Mouse (Mus musculus) MEL-GATA-1-ER (cell line): Measurements from ENCODE around the gene Ncl.

Experiments used
- DNase-seq: peaks from one replicate; pipeline ENCODE4 v3.0.0-alpha.2; 2012; ENCODE audit warnings: low read depth; ENCODE audit errors: extremely low read depth

The Ncl gene

DNA sequence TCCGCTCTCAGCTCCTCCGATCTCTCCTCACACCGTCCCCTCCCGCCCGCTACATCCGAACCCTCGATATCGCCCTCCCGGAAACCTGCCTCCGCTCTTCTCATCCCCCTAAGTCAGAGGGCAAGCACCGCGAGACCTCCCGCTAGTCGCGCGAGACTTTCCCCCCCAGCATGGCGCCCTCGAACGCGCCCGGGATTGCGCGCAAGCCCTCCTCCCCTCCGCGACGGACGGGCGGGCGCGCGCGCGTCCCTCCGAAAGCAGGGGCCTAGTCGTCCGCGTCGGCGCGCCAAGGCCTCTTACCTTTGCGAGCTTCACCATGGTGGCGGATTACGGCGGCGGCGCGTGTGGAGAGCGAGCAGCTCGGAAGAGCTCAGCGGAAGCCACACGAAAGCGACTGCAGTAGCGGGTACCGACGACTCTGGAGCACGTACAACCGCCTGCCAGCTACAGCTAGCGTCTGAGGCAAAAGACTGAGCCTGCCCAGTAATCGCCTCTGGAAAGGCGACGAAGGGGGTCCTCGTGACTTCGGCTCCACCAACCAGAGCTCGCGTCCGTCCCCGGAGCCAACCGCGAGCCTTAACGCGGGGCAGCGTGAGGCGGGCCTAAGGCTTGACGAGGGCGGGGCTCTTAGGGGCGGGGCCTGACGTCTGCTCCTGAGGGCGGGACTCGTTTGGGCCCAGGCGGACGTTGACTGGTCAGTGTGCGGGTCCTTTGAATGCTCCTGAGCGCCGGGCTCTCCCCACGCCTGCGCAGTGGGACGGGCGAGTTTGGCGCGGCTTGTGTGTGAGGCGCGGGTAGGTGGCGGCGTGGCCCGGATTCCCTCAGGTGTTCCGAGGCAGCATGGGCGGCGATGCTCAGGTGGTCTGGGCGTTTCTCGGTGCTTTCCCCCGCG lies at the start of gene Ncl:
Ncl (minus strand) TSS at position 495 of the 892 bp plus-strand sequence.
- peak; percentile 87 for DNase-seq

DNA sequence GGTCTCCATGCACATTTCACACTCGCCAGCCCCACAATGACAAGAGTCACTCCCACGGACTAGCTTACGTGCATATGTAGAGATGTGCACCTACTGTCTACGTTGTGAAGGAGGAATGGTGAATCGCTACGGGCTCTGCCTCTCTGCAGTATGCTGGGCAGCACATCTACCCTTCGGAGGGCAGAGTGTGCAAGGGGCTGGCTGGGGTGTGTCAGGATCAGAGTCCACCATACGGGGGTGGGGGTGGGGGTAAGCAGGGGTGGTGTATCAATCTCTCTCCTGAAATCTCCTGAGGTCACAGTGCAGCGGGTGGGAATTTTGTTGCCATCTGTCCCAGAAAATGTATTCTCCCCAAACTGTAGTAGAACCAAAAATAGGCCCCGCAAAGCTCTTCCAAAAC lies 49.3 kb upstream of the Ncl start:
- no peak for DNase-seq

DNA sequence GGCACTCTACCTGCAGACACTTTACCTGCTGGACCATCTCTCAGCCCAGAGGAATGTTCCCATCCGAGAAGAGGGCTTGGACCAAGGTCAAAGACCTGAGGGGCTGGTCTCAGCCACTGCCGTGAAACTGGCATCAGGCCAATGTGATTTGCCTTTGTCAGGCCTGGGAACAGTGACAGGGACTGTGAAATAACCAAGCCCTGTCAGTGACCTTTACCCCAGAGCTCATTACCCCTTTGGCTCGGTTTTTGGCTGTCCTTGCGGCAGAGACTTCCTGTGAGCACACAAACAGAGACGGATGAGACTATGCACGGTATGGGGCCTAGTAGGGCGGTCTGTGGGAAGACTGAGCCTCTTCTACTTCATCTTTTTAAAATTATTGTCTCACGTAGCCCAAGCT lies 47.7 kb upstream of the Ncl start:
- no peak for DNase-seq

DNA sequence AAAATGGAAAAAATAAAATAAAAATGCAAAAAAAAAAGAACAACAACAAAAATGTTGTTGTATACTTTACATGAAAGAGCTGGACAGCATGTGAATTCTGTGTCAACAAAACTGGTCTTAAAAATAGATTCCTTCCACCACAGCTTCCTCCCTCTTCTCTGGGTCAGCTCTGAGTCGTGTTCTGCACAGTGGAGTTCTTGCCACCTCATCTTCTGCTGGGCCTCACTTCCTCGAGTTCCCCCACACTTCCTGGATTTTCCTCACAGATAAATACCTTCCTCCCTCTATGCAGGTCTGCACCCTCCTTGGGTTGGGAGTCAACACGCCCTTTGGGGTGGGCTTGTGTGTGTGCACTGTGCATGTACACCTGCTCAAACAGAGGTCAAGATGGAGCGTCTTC lies 47.1 kb upstream of the Ncl start:
- DNase-seq: no peak

DNA sequence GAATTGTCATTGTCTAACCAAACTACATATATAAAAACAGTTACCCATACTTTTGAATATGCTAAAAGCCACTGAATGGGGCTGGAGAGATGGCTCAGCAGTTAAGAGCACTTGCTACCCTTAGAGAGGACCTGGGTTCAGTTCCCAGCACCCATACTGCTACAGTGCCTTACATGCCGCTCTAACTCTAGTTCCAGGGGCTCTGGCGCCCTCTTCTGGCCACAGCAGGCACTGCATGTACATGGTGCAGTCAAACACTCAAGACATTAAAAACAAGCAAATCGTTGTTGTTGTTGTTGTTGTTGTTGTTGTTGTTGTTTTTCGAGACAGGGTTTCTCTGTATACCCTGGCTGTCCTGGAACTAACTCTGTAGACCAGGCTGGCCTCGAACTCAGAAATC lies 45.6 kb upstream of the Ncl start:
- DNase-seq: no peak

DNA sequence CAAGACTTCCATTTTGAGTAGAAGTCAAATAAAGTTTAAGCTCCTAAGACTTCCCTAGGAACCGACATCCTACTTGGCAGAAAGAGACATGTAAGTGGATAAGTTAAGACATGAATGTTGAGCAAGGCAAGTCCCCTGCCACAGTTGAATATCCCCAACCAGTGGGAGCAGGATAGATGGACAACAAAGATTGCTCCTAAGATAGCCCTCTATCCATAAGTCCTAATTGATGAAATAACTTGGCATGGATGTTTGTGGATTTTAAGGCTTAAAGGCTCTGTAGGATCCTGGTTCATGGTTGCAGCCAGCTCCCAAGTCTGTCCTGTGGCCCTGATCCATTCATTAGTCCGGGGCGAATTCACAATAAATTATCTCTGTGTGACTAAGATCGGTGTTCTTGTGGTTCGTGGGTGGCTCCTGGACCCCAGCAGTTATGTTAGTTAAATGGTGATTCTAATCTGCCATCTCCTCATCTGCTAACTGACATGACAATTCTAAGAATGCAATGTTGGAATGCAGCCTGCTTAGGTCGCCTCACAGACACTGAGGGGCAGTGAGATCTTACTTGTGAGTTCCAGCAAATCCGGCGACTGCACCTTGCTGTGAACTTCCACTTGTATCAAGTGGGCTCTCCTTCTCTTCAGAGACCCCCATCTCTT lies 41.0 kb upstream of the Ncl start:
- no peak for DNase-seq

DNA sequence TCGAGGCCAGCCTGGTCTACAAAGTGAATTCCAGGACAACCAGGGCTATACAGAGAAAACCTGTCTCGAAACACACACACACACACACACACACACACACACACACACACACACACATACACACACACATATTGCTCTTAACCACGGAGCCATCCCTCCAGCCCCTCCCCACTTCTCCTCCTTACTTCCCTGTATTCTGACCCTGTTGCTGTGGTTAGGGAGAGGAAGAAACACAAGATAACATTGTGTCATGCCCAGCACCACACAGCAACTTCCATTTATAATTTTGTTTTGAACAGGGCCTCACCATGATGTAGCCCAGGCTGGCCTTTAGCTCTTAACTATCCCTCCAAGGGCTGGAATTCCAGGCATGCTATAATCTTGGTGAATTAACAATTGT lies 40.1 kb upstream of the Ncl start:
- peak; percentile 76 for DNase-seq

DNA sequence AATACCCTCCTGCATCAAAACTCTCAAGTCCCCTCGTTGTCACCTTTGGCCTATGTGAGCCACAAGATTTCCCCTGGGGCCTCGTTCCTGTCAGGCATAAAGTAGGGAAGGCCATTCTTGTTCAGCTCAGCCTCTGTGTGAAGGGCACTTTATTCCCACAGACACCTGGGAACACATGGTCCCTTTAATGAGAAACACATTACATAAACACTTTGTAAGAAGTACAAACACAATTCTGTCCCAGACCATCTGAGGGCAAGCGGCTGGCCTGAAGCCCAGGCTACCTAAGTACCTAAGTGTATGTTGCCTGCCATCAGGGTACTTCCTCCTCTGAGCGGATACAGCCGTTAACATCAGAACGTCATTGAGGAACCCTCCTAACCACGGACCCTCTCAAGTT lies 39.0 kb upstream of the Ncl start:
- DNase-seq: peak; percentile 43

DNA sequence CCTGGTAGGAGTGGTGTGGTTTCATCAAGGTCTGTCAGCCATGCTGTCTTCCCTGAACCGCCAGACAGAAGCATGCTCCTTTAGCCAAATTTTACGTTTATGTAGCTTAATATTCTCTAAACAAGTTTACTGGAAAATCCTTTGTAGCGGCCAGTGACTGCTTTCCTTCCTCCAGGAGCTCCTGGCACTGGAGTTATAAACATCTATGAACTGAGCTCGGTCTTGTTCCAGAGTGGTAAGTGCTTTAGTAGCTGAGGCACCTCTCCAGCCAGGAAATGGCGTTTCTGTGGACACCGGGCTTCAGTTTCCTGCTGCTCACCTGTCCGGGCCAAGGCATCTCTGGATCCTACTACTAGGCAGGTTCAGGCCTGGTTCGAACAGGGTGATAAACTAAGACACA lies 38.4 kb upstream of the Ncl start:
- no peak for DNase-seq

DNA sequence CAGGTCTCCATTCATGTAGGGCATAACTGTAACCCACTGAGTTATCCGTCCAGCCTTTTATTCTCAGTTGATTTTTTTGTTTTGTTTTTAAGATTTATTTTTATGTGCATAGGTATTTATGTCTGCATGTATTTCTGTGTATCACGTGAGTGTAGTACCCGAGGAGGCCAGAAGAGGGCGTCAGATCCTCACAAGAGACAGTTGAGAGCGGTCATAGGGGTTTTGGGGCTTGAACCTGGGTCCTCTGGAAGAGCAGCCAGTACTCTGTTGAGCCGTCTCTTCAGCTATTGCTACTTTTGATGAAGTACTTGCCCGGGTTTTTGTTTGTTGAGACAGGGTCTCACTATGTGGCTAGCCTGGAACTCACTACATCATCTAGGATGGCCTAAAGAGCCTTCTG lies 36.7 kb upstream of the Ncl start:
- DNase-seq: no peak

DNA sequence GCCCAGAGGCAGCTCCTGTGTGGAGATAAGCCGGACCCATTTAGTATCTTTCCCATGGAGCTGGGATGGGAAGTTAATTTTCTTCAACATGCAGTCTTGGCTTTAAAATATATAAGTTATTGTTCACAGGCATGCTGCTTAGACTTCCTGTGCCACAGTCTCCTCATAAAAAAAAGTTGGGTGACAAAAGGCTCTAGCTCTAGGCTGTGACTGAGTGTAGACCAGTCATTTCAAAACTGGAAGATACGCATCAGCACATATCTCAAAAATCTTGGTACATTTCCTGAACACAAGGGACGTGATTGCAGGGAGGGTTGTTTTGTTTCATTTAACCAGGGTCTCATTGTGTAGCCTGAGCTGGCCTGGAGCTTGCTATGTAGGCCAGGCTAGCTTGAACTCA lies 35.0 kb upstream of the Ncl start:
- no peak for DNase-seq

DNA sequence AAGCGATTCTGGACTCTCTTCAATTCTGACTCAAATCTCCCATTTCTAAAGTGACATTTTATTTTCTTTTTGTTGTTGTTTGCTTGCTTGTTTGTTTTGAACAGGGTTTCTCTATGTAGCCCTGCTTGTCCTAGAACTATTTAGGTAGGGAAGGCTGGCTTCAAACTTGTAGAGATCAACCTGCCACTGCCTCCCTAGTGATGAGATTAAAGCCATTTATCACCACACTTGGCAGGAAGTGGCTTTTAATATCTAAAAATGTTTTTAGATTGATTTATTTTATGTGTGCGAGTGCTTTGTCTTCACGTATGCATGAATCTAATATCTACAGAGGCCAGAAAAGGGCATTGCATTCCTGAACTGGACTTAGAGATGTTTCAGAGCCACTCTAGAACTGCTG lies 34.0 kb upstream of the Ncl start:
- DNase-seq: no peak

DNA sequence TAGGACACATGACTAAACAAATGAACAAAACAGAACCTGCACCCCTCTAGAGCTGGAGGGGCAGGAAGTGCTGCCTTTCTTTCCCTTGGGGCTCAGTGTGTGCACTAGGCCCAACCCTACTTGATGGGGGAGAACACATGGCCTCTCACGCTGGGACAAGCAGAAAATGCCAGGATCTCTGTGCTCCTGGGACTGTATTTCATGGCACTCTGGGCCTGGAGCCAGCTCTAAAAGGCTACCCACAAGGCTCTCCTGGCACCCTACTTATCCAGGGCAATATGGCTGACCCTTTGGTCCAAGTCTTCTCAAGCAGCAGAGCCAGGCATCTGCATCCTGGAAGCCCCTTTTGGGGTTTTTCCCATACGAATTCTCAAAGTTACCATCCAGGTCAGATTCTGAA lies 32.2 kb upstream of the Ncl start:
- DNase-seq: no peak

DNA sequence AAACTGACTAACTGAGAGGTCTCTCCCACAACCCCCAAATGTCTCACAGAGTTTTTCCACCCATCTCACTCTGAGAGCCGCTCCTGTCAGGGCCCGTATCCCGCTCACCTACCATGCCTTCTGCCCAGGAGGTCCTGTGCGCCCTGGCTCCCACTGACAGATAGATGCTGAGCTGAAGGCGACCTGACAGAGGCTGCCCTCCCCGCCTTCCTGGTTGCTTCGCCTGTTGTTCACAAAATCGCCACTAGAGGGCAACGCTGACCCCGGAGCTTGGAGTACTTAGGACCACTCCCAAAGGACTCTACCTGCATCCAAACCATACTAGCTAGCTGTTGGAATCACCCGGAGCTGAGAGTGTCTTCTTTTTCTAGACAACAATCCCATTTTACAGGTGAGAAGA lies 30.0 kb upstream of the Ncl start:
- no peak for DNase-seq

DNA sequence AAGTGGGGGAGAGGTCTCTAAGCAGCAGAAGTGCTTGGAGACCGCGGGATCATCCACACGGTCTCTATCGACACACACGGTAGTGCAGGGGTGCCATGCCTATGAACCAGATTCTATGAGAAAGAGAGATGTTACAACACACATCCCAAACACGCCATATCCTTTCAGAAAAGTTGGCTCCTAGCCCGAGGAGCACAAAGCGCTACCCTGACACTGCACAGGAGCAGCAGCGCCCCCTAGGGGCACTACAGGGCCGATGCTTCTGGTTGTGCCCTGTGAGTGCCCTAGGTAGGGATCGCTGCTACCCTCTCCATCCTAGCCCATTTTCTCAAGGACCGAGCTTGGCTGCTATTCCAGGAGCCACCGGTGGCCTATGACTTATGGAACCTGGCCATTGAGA lies 21.8 kb upstream of the Ncl start:
- peak; percentile 73 for DNase-seq

DNA sequence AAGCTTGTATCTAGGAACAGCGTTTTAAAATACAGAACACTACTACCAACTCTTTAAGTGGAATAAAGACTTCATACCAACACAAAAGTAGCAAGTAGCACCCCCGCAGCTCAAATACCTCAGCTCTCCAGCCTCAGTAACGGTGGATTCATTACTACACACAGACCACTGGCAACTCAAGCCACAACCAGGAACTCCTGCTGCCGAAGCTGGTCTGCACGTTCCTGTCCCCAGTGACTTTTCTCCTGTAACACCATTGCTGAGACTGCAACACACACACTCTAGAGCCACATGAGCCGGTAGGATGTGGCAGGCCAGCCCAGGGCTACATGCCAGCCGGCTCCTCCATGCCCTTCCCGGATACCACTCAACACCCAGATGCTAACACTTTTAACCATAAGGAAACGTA lies 20.0 kb upstream of the Ncl start:
- no peak for DNase-seq

DNA sequence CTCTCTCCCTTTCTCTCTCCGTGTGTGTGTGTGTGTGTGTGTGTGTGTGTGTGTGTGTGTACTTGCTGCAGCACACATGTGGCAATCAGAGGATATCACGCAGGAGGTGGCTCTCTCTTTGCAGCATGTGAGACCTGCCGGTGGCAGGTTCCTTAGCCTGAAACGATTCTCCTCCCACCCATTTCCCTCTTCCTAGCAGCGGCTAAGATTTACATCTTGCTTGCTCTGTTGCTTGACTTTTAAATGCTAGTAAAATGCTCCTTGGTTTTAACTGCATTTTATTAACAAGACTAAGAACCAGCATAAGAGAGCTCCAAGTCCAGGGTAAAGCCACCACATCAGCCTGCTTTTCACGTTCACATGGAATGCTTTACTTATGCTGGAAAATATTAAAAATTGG lies 19.5 kb upstream of the Ncl start:
- no peak for DNase-seq

DNA sequence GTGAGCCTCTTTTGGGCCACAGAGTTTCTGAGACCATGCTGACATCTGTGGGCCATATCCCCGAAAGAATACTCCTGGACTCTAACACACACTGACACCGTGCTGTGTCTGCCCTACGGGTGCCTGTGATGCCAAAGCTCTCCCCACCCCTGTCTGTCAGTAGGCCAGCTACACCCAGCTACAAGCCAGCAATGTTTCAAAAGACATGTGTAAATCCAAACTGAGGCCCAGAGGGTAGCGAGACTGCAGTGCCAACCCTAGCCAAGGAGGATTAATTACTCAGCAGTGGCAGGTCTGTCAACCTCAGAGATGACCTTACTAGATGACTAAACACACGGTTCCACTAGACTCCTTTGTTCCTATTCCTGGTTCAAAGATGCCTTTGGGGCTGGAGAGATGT lies 17.2 kb upstream of the Ncl start:
- DNase-seq: no peak

DNA sequence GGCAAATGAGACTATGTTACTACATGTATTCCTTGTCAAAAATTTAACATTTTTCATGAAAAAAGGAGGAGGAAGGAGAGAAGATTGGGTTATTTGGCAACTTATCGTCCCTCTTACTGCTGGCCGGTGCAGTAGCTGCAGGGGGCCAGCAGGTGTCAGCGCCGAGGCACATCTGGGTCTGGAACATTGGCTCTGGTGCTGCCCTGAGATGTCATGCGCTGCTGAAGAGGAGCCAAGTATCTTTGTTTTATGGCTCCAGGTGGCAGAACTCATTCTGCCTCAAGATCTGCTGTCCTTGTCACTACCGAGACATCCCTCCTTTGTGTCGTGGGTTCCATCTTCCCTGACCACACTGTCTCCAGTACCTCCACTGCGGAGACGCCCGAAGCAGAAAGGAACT lies 12.8 kb upstream of the Ncl start:
- no peak for DNase-seq

DNA sequence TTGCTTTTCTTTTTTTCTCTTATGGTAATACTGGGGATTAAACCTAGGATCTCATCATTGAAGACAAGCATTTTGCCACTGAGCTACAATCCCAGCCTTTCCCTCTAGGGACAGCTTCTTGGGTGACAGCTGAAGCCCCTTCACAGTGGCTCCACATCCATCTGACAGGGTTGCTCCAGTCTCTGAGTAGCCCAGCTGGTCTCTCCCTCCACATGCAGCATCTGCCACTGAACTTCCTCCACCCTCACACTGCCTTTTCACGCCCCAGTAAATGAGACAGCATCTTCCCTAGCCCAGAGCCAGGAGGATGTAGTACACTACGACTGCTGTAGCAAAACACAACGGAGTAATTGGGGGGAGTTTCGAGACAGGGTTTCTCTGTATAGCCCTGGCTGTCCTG lies 8.9 kb upstream of the Ncl start:
- DNase-seq: no peak

DNA sequence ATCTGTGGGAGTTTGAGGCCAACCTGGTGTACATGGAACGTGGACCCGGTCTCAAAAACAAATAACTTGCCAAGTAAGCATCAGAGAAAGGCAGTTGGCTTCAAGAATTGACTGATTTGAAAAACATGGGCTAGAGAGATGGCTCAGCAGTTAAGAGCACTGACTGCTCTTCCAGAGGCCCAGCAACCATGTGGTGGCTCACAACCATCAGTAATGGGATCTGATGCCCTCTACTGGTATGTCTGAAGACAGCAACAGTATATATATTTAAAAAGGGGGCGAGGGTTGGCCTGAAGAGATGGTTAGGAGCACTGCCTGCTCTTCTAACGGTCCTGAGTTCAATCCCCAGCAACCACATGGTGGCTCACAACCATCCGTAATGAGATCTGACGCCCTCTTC lies 4.5 kb upstream of the Ncl start:
- DNase-seq: peak; percentile 58

DNA sequence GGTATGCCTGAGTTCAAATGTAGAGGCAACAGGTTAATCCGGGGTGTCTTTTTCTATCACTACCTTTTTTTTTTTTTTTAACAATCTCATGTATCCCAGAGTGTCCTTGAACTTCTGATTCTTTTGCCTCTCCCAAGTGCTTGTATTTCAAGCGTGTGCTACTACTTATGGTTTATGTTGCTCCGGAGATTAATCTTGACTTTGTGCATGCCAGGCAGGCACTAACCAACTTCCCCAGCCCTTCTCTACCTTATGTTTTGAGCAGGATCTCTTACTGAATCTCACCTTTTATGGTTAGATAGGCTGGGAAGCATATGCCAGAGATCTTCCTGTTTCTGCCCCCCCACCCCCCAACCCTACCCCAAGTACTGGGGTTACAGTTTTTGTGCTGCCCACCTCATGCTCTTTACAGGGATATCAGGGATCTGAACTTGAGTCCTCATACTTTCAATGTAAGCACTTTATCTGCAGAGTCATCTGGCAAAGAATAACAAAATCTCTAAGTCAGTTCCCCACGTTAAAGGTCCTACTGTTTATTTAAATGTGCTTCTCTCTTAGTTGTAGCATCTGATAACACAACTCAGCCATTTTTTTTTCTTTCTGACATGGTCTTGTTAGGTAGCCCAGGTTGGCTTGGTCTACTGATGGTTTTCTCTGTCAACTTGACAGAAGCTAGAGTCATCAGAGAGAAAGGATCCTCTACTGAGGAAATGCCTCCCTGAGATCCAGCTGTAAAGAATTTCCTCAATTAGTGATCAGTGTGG lies 2.8 kb upstream of the Ncl start:
- DNase-seq: peak; percentile 37
